Mouse (Mus musculus) lung, postnatal 0 days (tissue): ENCODE measurements around the gene Vmn2r20. TPM values are rescaled to one million over a fixed set of nuclear protein-coding genes. Genes with fewer than 3 reads are reported as not detected.
"Not testable (repeated sequence)": the region's sequence is repeated elsewhere in the genome, so short reads cannot be mapped to it uniquely, and the experiment has no call there.

ENCODE experiments used
- ATAC-seq: fragments of 200-750 bp; cut with Nextera tagmentation; 2 replicates; pipeline ENCODE4 v1.8.0; 2017; ENCODE audit warnings: moderate library complexity
- DNase-seq: peaks from one replicate; pipeline ENCODE4 v3.0.0-alpha.2; 2016; ENCODE audit warnings: low spot score
- H3K27ac ChIP-seq: fragments of 300-500 bp; sonication (generic); 2 replicates; pipeline ENCODE4 v1.5.1; 2014; ENCODE audit warnings: antibody characterized with exemption, mild to moderate bottlenecking, low read length, mixed read lengths
- H3K27me3 ChIP-seq: fragments of 300-500 bp; sonication (generic); replicated peaks from 2 replicates; pipeline ENCODE4 v1.6.1; 2014; ENCODE audit warnings: low read length, mixed read lengths; ENCODE audit not compliant: insufficient read depth
- H3K36me3 ChIP-seq: fragments of 300-500 bp; sonication (generic); 2 replicates; pipeline ENCODE4 v1.6.1; 2014; ENCODE audit warnings: low read length, mixed read lengths; ENCODE audit not compliant: insufficient read depth
- H3K4me1 ChIP-seq: fragments of 300-500 bp; sonication (generic); 2 replicates; pipeline ENCODE4 v1.6.1; 2014; ENCODE audit warnings: antibody characterized with exemption, low read depth, low read length, mixed read lengths; ENCODE audit not compliant: insufficient read depth
- H3K4me2 ChIP-seq: fragments of 300-500 bp; sonication (generic); replicated peaks from 2 replicates; pipeline ENCODE4 v1.6.1; 2014; ENCODE audit warnings: low read depth, mild to moderate bottlenecking, low read length, moderate library complexity, mixed read lengths
- H3K4me3 ChIP-seq: fragments of 300-500 bp; sonication (generic); 2 replicates; pipeline ENCODE4 v1.5.1; 2014; ENCODE audit warnings: low read depth, low read length
- H3K9ac ChIP-seq: fragments of 300-500 bp; sonication (generic); replicated peaks from 2 replicates; pipeline ENCODE4 v1.6.1; 2014; ENCODE audit warnings: low read depth, mild to moderate bottlenecking
- H3K9me3 ChIP-seq: fragments of 300-500 bp; sonication (generic); 2 replicates; pipeline ENCODE4 v1.6.1; 2016; ENCODE audit warnings: low read length, mixed read lengths
- CTCF ChIP-seq: IDR thresholded peaks from 2 replicates; pipeline ENCODE4 v1.5.1; 2016; ENCODE audit warnings: antibody characterized with exemption, mild to moderate bottlenecking
- EP300 ChIP-seq: IDR thresholded peaks from 2 replicates; pipeline ENCODE4 v1.6.1; 2016; ENCODE audit warnings: antibody characterized with exemption, mild to moderate bottlenecking, control low read depth
- WGBS: fragments of 180-500 bp; shearing (Covaris S2); extraction: QIAGEN DNeasy Blood & Tissue Kit; methylation state at CpG from one replicate; pipeline ENCODE4 v1.1.7; 2014; 5-methylcytosine and 5-hydroxymethylcytosine counted together
- polyA plus RNA-seq: library from polyadenylated mRNA; unstranded; fragments of >200 nt; fragmentation: Nextera tagmentation; extraction: Ambion mirVana; gene quantifications from 2 replicates; pipeline ENCODE4 v1.2.1, GENCODE M21; 2015

Vmn2r20 gene
- not detected in 2 replicates for polyA plus RNA-seq

GRCm38 (mm10) chr6:123418016-123418415 is at the start of gene Vmn2r20:
TSS of gene Vmn2r20 (minus strand) at chr6:123418116.
- DNase-seq, H3K36me3 ChIP-seq, H3K4me3 ChIP-seq, H3K27me3 ChIP-seq, H3K4me2 ChIP-seq, H3K9me3 ChIP-seq, ATAC-seq, H3K4me1 ChIP-seq, H3K9ac ChIP-seq, H3K27ac ChIP-seq: not testable (repeated sequence)
- no CpG with 5 or more reads among the region's 4 CpGs for WGBS

- H3K9ac ChIP-seq, H3K27me3 ChIP-seq, H3K4me1 ChIP-seq, H3K4me2 ChIP-seq, H3K36me3 ChIP-seq, H3K9me3 ChIP-seq, H3K4me3 ChIP-seq, DNase-seq, H3K27ac ChIP-seq, ATAC-seq: not testable (repeated sequence)
- no CpG with 5 or more reads among the region's 1 CpGs for WGBS
These were observed 6.5 kb upstream of the Vmn2r20 start for GRCm38 (mm10) chr6:123424413-123424812.

GRCm38 (mm10) chr6:123406918-123407665 is 10.8 kb downstream of the Vmn2r20 start:
- H3K4me2 ChIP-seq, H3K4me1 ChIP-seq, H3K9ac ChIP-seq, DNase-seq, H3K27ac ChIP-seq, ATAC-seq, H3K27me3 ChIP-seq, H3K4me3 ChIP-seq, H3K36me3 ChIP-seq, H3K9me3 ChIP-seq: not testable (repeated sequence)
- no CpG with 5 or more reads among the region's 8 CpGs for WGBS

GRCm38 (mm10) chr6:123388824-123389223 is 29.1 kb downstream of the Vmn2r20 start:
- ATAC-seq, H3K4me2 ChIP-seq, H3K9me3 ChIP-seq, H3K27me3 ChIP-seq, H3K4me3 ChIP-seq, H3K4me1 ChIP-seq, H3K36me3 ChIP-seq, H3K9ac ChIP-seq, H3K27ac ChIP-seq, DNase-seq: not testable (repeated sequence)

- H3K4me3 ChIP-seq, result no peak overlapping the region
- no peak overlapping the region for H3K4me2 ChIP-seq
- no peak overlapping the region for H3K9ac ChIP-seq
- 78% methylated on average over 1 of the region's 1 CpGs for WGBS
- DNase-seq (no peak), ATAC-seq (no peak)
- no peaks in the 10 kb centered on the region for H3K27me3 ChIP-seq
- H3K27ac ChIP-seq, result no peak overlapping the region
- no peaks in the 10 kb centered on the region for H3K4me1 ChIP-seq
- no peaks in the 10 kb centered on the region for H3K36me3 ChIP-seq
- H3K9me3 ChIP-seq, result no peaks in the 10 kb centered on the region
- no peak for TF ChIP-seq CTCF
- TF ChIP-seq EP300, result no peak
These were observed 71.8 kb downstream of the Vmn2r20 start for GRCm38 (mm10) chr6:123346141-123346540.

- Histone ChIP-seq H3K27ac (no peak overlapping the region), H3K4me3 (no peak overlapping the region)
- ATAC-seq, result no peak
These were observed 77.8 kb downstream of the Vmn2r20 start for GRCm38 (mm10) chr6:123340093-123340492.

GRCm38 (mm10) chr6:123332503-123332902 is 85.4 kb downstream of the Vmn2r20 start:
- 40% methylated on average over 2 of the region's 2 CpGs for WGBS

More at GRCm38 (mm10) chr6:123340093-123340492, 77.8 kb downstream of the Vmn2r20 start:
- Histone ChIP-seq H3K4me1 (no peaks in the 10 kb centered on the region), H3K36me3 (no peaks in the 10 kb centered on the region), H3K27me3 (no peaks in the 10 kb centered on the region), H3K9ac (no peak overlapping the region), H3K4me2 (no peak overlapping the region), H3K9me3 (no peaks in the 10 kb centered on the region)
- no peak for DNase-seq
- TF ChIP-seq EP300 (no peak), CTCF (no peak)

More at GRCm38 (mm10) chr6:123332503-123332902, 85.4 kb downstream of the Vmn2r20 start:
- Histone ChIP-seq H3K4me1 (no peaks in the 10 kb centered on the region), H3K27ac (no peak overlapping the region), H3K4me2 (no peak overlapping the region), H3K9me3 (no peaks in the 10 kb centered on the region), H3K36me3 (no peaks in the 10 kb centered on the region), H3K27me3 (no peaks in the 10 kb centered on the region), H3K9ac (no peak overlapping the region), H3K4me3 (no peak overlapping the region)
- no peak for ATAC-seq
- no peak for TF ChIP-seq EP300
- no peak for DNase-seq

Other genes starting within 250 kb of the Vmn2r20 start
- gene Clec4b2, start 245.2 kb downstream of the Vmn2r20 start, polyA plus RNA-seq, result not detected in 2 replicates
- gene Clec4n, start 188.3 kb downstream of the Vmn2r20 start, polyA plus RNA-seq, result 28.0 and 31.1 TPM in 2 replicates
- gene Clec4d, start 156.0 kb downstream of the Vmn2r20 start, polyA plus RNA-seq, result 2.5 and 2.7 TPM in 2 replicates
- 1.1 and 4.7 TPM in 2 replicates for gene Clec4e, start 128.2 kb downstream of the Vmn2r20 start, polyA plus RNA-seq
- not detected in 2 replicates for gene Vmn2r19, start 109.8 kb downstream of the Vmn2r20 start, polyA plus RNA-seq
- gene Vmn2r21, start 115.3 kb upstream of the Vmn2r20 start, polyA plus RNA-seq, result not detected in 2 replicates
- gene Vmn2r22, start 232.6 kb upstream of the Vmn2r20 start, polyA plus RNA-seq, result not detected in 2 replicates